Mouse (Mus musculus) CH12.LX (cell line): Measurements from ENCODE around the gene Mgrn1. TPM values are rescaled to one million over a fixed set of nuclear protein-coding genes. Genes with fewer than 3 reads are reported as not detected.

Source experiments
- DNase-seq: peaks from one replicate; pipeline ENCODE4 v3.0.0-alpha.2; 2013; ENCODE audit errors: extremely low read depth
- H3K27ac ChIP-seq: 2 replicates; pipeline ENCODE4 v1.5.1; 2012; ENCODE audit warnings: low read depth, mild to moderate bottlenecking, control low read depth, moderate library complexity; ENCODE audit not compliant: insufficient read depth
- H3K27me3 ChIP-seq: replicated peaks from 2 replicates; pipeline ENCODE3; 2012; ENCODE audit warnings: inconsistent platforms
- H3K36me3 ChIP-seq, 2 experiments: replicated peaks in 1 of 2; 2 replicates each; pipeline versions ENCODE3 to v1.6.1; 2012; ENCODE audit warnings: inconsistent platforms in 1 of 2, low read length in 1 of 2, mild to moderate bottlenecking in 1 of 2, mixed read lengths in 1 of 2, moderate library complexity in 1 of 2; ENCODE audit not compliant: control insufficient read depth in 1 of 2, insufficient read depth in 1 of 2
- H3K4me1 ChIP-seq, 2 experiments: 2 replicates each; pipeline ENCODE4 v1.6.1; 2012; ENCODE audit warnings: inconsistent platforms in 1 of 2, moderate library complexity in 1 of 2; ENCODE audit not compliant: insufficient read depth in 2 of 2, control insufficient read depth in 1 of 2
- H3K4me2 ChIP-seq: 2 replicates; pipeline ENCODE4 v1.6.1; 2012; ENCODE audit warnings: low read depth, mild to moderate bottlenecking, control low read depth; ENCODE audit not compliant: poor library complexity, insufficient read depth, severe bottlenecking
- H3K4me3 ChIP-seq, 3 experiments: fragments of 150-350 bp in 1 of 3; sonication (generic) in 1 of 3; replicated peaks in 1 of 3; 2 replicates each; pipeline versions ENCODE3 to v1.5.1; 2011 to 2012; ENCODE audit warnings: low read depth in 2 of 3, low read length in 2 of 3, mild to moderate bottlenecking in 2 of 3, moderate library complexity in 2 of 3, control low read depth in 1 of 3, improper control_type of control experiment in 1 of 3, inconsistent platforms in 1 of 3, mixed read lengths in 1 of 3; ENCODE audit not compliant: poor library complexity in 1 of 3
- H3K79me2 ChIP-seq: replicated peaks from 2 replicates; pipeline ENCODE4 v1.6.1; 2012; ENCODE audit warnings: mild to moderate bottlenecking, moderate library complexity; ENCODE audit not compliant: control insufficient read depth, poor library complexity, insufficient read depth, severe bottlenecking; ENCODE audit errors: extremely low read depth
- H3K9ac ChIP-seq: 2 replicates; pipeline ENCODE4 v1.6.1; 2012; ENCODE audit warnings: low read depth, mild to moderate bottlenecking, control low read depth, moderate library complexity; ENCODE audit not compliant: insufficient read depth
- H3K9me3 ChIP-seq: replicated peaks from 2 replicates; pipeline ENCODE3; 2012; ENCODE audit warnings: low read length, inconsistent platforms, mixed read lengths
- CHD1 ChIP-seq: IDR thresholded peaks from 2 replicates; pipeline ENCODE4 v1.6.1; 2012; ENCODE audit warnings: low read depth, low read length, improper control_type of control experiment, inconsistent platforms
- ELF1 ChIP-seq: IDR thresholded peaks from 2 replicates; pipeline ENCODE4 v1.6.1; 2014; ENCODE audit warnings: low read depth, mild to moderate bottlenecking, inconsistent platforms, low read length, improper control_type of control experiment
- EP300 ChIP-seq: IDR thresholded peaks from 2 replicates; pipeline ENCODE4 v1.6.1; 2011; ENCODE audit warnings: low read length, improper control_type of control experiment
- ETS1 ChIP-seq: conservative IDR thresholded peaks from 2 replicates; pipeline ENCODE4 v1.6.1; 2012; ENCODE audit warnings: low read depth, mild to moderate bottlenecking, inconsistent platforms, low read length, improper control_type of control experiment, moderate library complexity
- GABPA ChIP-seq: IDR thresholded peaks from 2 replicates; pipeline ENCODE4 v1.6.1; 2012; ENCODE audit warnings: low read depth, low read length, improper control_type of control experiment, inconsistent platforms; ENCODE audit not compliant: insufficient replicate concordance
- HCFC1 ChIP-seq: IDR thresholded peaks from 2 replicates; pipeline ENCODE4 v1.6.1; 2012; ENCODE audit warnings: low read depth, mild to moderate bottlenecking, inconsistent platforms, low read length, improper control_type of control experiment
- IRF4 ChIP-seq: IDR thresholded peaks from 2 replicates; pipeline ENCODE4 v1.6.1; 2014; ENCODE audit warnings: low read depth, mild to moderate bottlenecking, inconsistent platforms, low read length, improper control_type of control experiment
- JUN ChIP-seq: IDR thresholded peaks from 2 replicates; pipeline ENCODE4 v1.6.1; 2011; ENCODE audit warnings: low read depth, mild to moderate bottlenecking, low read length, improper control_type of control experiment, moderate library complexity; ENCODE audit not compliant: insufficient read depth
- KAT2A ChIP-seq: IDR thresholded peaks from 2 replicates; pipeline ENCODE4 v1.6.1; 2012; ENCODE audit warnings: low read length, improper control_type of control experiment, inconsistent platforms; ENCODE audit not compliant: insufficient replicate concordance
- MAFK ChIP-seq: IDR thresholded peaks from 2 replicates; pipeline ENCODE4 v1.6.1; 2011; ENCODE audit warnings: low read length, improper control_type of control experiment; ENCODE audit not compliant: insufficient replicate concordance
- MAX ChIP-seq: IDR thresholded peaks from 2 replicates; pipeline ENCODE4 v1.6.1; 2011; ENCODE audit warnings: low read length, improper control_type of control experiment
- NELFE ChIP-seq: IDR thresholded peaks from 2 replicates; pipeline ENCODE4 v1.6.1; 2011; ENCODE audit warnings: low read depth, low read length, improper control_type of control experiment
- NRF1 ChIP-seq: IDR thresholded peaks from 2 replicates; pipeline ENCODE4 v1.6.1; 2014; ENCODE audit warnings: low read depth, mild to moderate bottlenecking, inconsistent platforms, low read length, improper control_type of control experiment, moderate library complexity
- POLR2A ChIP-seq: IDR thresholded peaks from 2 replicates; pipeline ENCODE4 v1.6.1; 2011; ENCODE audit warnings: low read depth, mild to moderate bottlenecking, improper control_type of control experiment, low read length
- POLR2AphosphoS2 ChIP-seq: IDR thresholded peaks from 2 replicates; pipeline ENCODE4 v1.6.1; 2011; ENCODE audit warnings: low read depth, low read length, improper control_type of control experiment
- RCOR1 ChIP-seq: conservative IDR thresholded peaks from 2 replicates; pipeline ENCODE4 v1.6.1; 2012; ENCODE audit warnings: low read depth, mild to moderate bottlenecking, inconsistent platforms, low read length, improper control_type of control experiment
- TBP ChIP-seq: conservative IDR thresholded peaks from 2 replicates; pipeline ENCODE4 v1.6.1; 2011; ENCODE audit warnings: low read depth, low read length, improper control_type of control experiment
- TCF12 ChIP-seq: IDR thresholded peaks from 2 replicates; pipeline ENCODE4 v1.6.1; 2014; ENCODE audit warnings: low read depth, mild to moderate bottlenecking, inconsistent platforms, low read length, improper control_type of control experiment
- UBTF ChIP-seq: IDR thresholded peaks from 2 replicates; pipeline ENCODE4 v1.6.1; 2012; ENCODE audit warnings: low read depth, mild to moderate bottlenecking, inconsistent platforms, low read length, improper control_type of control experiment, moderate library complexity
- ZNF384 ChIP-seq: IDR thresholded peaks from 2 replicates; pipeline ENCODE4 v1.6.1; 2012; ENCODE audit warnings: low read depth, low read length, improper control_type of control experiment, inconsistent platforms
- dilution Hi-C: fragments of 300-500 bp; cut with MboI; formaldehyde crosslinking; loops from 2 replicates; pipeline ENCODE4 v1.14.3; 2020; ENCODE audit warnings: low sequenced_read_pairs; ENCODE audit not compliant: extremely low pct_unique_long_range_greater_than_20kb, extremely low pct_ligation_motif_present
- in situ Hi-C: fragments of 300-500 bp; cut with MboI; formaldehyde crosslinking; loops from 3 replicates; pipeline ENCODE4 v1.14.3; 2019; ENCODE audit warnings: low sequenced_read_pairs, low pct_ligation_motif_present, low pct_unique_long_range_greater_than_20kb, mixed read lengths
- polyA plus RNA-seq: library from polyadenylated mRNA; unstranded; fragments of >175 nt; gene quantifications from 2 replicates; pipeline ENCODE4 v1.2.1, GENCODE M21; 2012; ENCODE audit warnings: low read depth; ENCODE audit not compliant: insufficient read length
- total RNA-seq, 2 experiments: library from RNA; depleted of rRNA; stranded (reverse); fragments of 300-350 nt in 1 of 2; fragments of >200 nt in 1 of 2; gene quantifications; 2 replicates each; pipeline ENCODE4 v1.2.3; 2012 to 2014

Mgrn1 gene
- total and polyA plus RNA-seq, 3 experiments = 11.7 to 16.9 (median 12.9) TPM

- Histone ChIP-seq H3K27me3 (no peaks in the 10 kb centered on the region), H3K36me3 (peaks cover 15 to 32% of the 10 kb centered on the region in 2 experiments), H3K4me1 (peaks cover 39 to 65% of the 10 kb centered on the region in 2 experiments)
- dilution Hi-C loops = no loop called here
- no peak for DNase-seq
- TF ChIP-seq GABPA (no peak), NELFE (no peak), JUN (no peak), KAT2A (no peak), TCF12 (no peak), MAFK (no peak), ZNF384 (no peak), POLR2A (no peak), TBP (no peak), UBTF (no peak)
- TF ChIP-seq, all 38 proteins: peak for 0
- Histone ChIP-seq H3K9ac (no peak overlapping the region), H3K4me2 (no peak overlapping the region), H3K79me2 (no peaks in the 10 kb centered on the region), H3K27ac (peak overlapping the region; percentile 44), H3K4me3 (no peak overlapping the region), H3K9me3 (no peaks in the 10 kb centered on the region)
- in situ Hi-C loops = no loop called here
These were observed 26.1 kb downstream of the Mgrn1 start for GRCm38 (mm10) chr16:4912074-4912648.

- peaks cover 15 to 32% of the 10 kb centered on the region in 2 experiments for H3K36me3 ChIP-seq
- TF ChIP-seq NRF1 (no peak), POLR2AphosphoS2 (no peak), NELFE (no peak), TBP (no peak), ETS1 (peak; percentile 59; the same call in 1 of the 2 replicates), HCFC1 (peak; percentile 37; the same call in 1 of the 2 replicates), IRF4 (no peak), CHD1 (no peak), EP300 (peak; percentile 47; the same call in 1 of the 2 replicates), ELF1 (peak; percentile 50; the same call in 1 of the 2 replicates), UBTF (no peak), MAX (0 out of 2 replicates have a peak, but pooled peaks have one; percentile 14), RCOR1 (no peak), POLR2A (0 out of 2 replicates have a peak, but pooled peaks have one; percentile 17)
- peak; percentile 88 for DNase-seq
- H3K27ac ChIP-seq = peak overlapping the region; percentile 44
- dilution Hi-C loops = no loop called here
- H3K9me3 ChIP-seq = no peaks in the 10 kb centered on the region
- no peak overlapping the region for H3K4me2 ChIP-seq
- H3K4me1 ChIP-seq = peaks cover 34 to 59% of the 10 kb centered on the region in 2 experiments
- H3K9ac ChIP-seq = no peak overlapping the region
- no peaks in the 10 kb centered on the region for H3K27me3 ChIP-seq
- in situ Hi-C loops = no loop called here
- H3K4me3 ChIP-seq = peak overlapping the region in 1 of 3 experiments; percentile 34
- no peaks in the 10 kb centered on the region for H3K79me2 ChIP-seq
These were observed 27.1 kb downstream of the Mgrn1 start for GRCm38 (mm10) chr16:4912907-4913782.
